Mouse (Mus musculus): ENCODE measurements at regions not wholly inside any gene's neighbourhood (a gene's known extent, or its start where the extent isn't known, plus 50 kb on each side); places are given as distances from the start of the nearest gene placed in this dataset.
A peak's percentile ranks its signal among the peaks of the same experiment; 100 is the strongest.

GRCm38 (mm10) chr11:111155023-111155422 lies 89.1 kb downstream of the Kcnj2 start:
- DNase-seq: no peak

GRCm38 (mm10) chr11:111155747-111156146 lies 89.8 kb downstream of the Kcnj2 start:
- no peak for DNase-seq

- DNase-seq: no peak
Measured at GRCm38 (mm10) chr11:111159299-111159698, 93.3 kb downstream of the Kcnj2 start.

- DNase-seq: no peak
Measured at GRCm38 (mm10) chr11:111164907-111165306, 98.9 kb downstream of the Kcnj2 start.

GRCm38 (mm10) chr11:111170174-111170800 lies 104.3 kb downstream of the Kcnj2 start:
- no peak for DNase-seq

- no peak for DNase-seq
Measured at GRCm38 (mm10) chr11:111173525-111173924, 107.6 kb downstream of the Kcnj2 start.

- DNase-seq: no peak
Measured at GRCm38 (mm10) chr11:111175566-111175965, 109.6 kb downstream of the Kcnj2 start.

GRCm38 (mm10) chr11:111177516-111177915 lies 111.6 kb downstream of the Kcnj2 start:
- DNase-seq: no peak

- DNase-seq: no peak
Measured at GRCm38 (mm10) chr11:111197422-111197821, 131.5 kb downstream of the Kcnj2 start.

- DNase-seq: no peak
Measured at GRCm38 (mm10) chr11:111200512-111200911, 134.5 kb downstream of the Kcnj2 start.

GRCm38 (mm10) chr11:111202780-111203179 lies 136.8 kb downstream of the Kcnj2 start:
- DNase-seq: no peak

- no peak for DNase-seq
Measured at GRCm38 (mm10) chr11:111210565-111210964, 144.6 kb downstream of the Kcnj2 start.

- peak; percentile 50 for DNase-seq
Measured at GRCm38 (mm10) chr11:111212038-111212701, 146.2 kb downstream of the Kcnj2 start.

GRCm38 (mm10) chr11:111212702-111213328 lies 146.9 kb downstream of the Kcnj2 start:
- peak; percentile 25 for DNase-seq

- no peak for DNase-seq
Measured at GRCm38 (mm10) chr11:111215006-111215405, 149.0 kb downstream of the Kcnj2 start.

GRCm38 (mm10) chr11:111223834-111224233 lies 157.9 kb downstream of the Kcnj2 start:
- DNase-seq: peak; percentile 18

GRCm38 (mm10) chr11:111227305-111227704 lies 161.3 kb downstream of the Kcnj2 start:
- DNase-seq: no peak

GRCm38 (mm10) chr11:111236741-111237140 lies 170.8 kb downstream of the Kcnj2 start:
- DNase-seq: peak; percentile 74

- no peak for DNase-seq
Measured at GRCm38 (mm10) chr11:111239784-111240183, 173.8 kb downstream of the Kcnj2 start.

GRCm38 (mm10) chr11:111252226-111252625 lies 186.3 kb downstream of the Kcnj2 start:
- DNase-seq: no peak

GRCm38 (mm10) chr11:111256596-111256995 lies 190.6 kb downstream of the Kcnj2 start:
- no peak for DNase-seq

- no peak for DNase-seq
Measured at GRCm38 (mm10) chr11:111260691-111261383, 194.9 kb downstream of the Kcnj2 start.

- no peak for DNase-seq
Measured at GRCm38 (mm10) chr11:111273651-111274050, 207.7 kb downstream of the Kcnj2 start.
